Mouse (Mus musculus) bone marrow, adult 2 months (tissue): ENCODE results near the gene Olfr1046. TPM values are rescaled to one million over a fixed set of nuclear protein-coding genes. Genes with fewer than 3 reads are reported as not detected.

Experiments
- H3K27ac ChIP-seq: fragments of 200-500 bp; 2 replicates; pipeline ENCODE4 v1.5.1; 2012; ENCODE audit warnings: low read depth, mild to moderate bottlenecking, control low read depth, inconsistent platforms, low read length; ENCODE audit not compliant: control insufficient read depth, poor library complexity, insufficient read depth
- H3K4me1 ChIP-seq: fragments of 200-500 bp; 2 replicates; pipeline ENCODE4 v1.6.1; 2011; ENCODE audit warnings: low read length; ENCODE audit not compliant: control insufficient read depth, insufficient read depth
- H3K4me3 ChIP-seq: fragments of 200-500 bp; replicated peaks from 2 replicates; pipeline ENCODE3; 2011; ENCODE audit warnings: mild to moderate bottlenecking, low read depth, low read length, control low read depth; ENCODE audit not compliant: control insufficient read depth
- CTCF ChIP-seq: fragments of 200-500 bp; IDR thresholded peaks from 2 replicates; pipeline ENCODE4 v1.5.1; 2011; ENCODE audit warnings: low read length, control low read depth; ENCODE audit not compliant: control insufficient read depth, insufficient read depth
- POLR2A ChIP-seq: fragments of 200-500 bp; IDR thresholded peaks from 2 replicates; pipeline ENCODE4 v1.6.1; 2011; ENCODE audit warnings: low read depth, mild to moderate bottlenecking, control low read depth, low read length, borderline replicate concordance; ENCODE audit not compliant: control insufficient read depth
- WGBS: fragments of 180-500 bp; shearing (Covaris S2); methylation state at CpG from one replicate; pipeline ENCODE4 v1.1.7; 2018; 5-methylcytosine and 5-hydroxymethylcytosine counted together
- polyA plus RNA-seq: library from polyadenylated mRNA; stranded (reverse); fragments of >200 nt; gene quantifications from 2 replicates; pipeline ENCODE4 v1.2.4, GENCODE M21; 2011; ENCODE audit warnings: low replicate concordance; ENCODE audit not compliant: missing spikeins, insufficient read depth, insufficient read length

Gene Olfr1046
- polyA plus RNA-seq, 1 experiment = not detected

DNA sequence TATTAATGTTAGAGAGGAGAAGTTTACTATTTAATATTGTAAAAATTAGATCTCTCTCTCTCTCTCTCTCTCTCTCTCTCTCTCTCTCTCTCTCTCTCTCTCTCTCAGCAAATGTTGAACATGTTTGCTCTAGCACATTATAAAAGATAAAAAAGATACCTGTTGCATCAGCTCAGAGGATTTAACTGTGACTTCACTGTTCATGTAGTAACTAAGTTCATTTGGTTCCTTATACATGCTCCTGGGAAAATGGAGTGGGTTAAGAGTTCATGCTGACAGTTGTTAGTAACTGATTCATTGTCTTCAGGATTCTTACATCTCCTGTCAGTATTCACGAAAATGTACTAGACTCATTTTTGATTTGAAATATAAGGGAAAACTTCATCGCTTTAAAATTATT lies 51.7 kb downstream of the Olfr1046 start, which contains the start of gene Olfr1043:
Olfr1043 (minus strand) TSS at position 101 of the 400 bp plus-strand sequence.
- 84% methylated on average over 2 of the region's 2 CpGs for WGBS
- no peaks in the 10 kb centered on the region for H3K4me1 ChIP-seq
- no peak for TF ChIP-seq POLR2A
- no peak for TF ChIP-seq CTCF
- H3K27ac ChIP-seq = no peak within 1 kb of the TSS
- H3K4me3 ChIP-seq = no peak within 1 kb of the TSS

Other genes starting within 250 kb of the Olfr1046 start
- not detected in 2 replicates for gene Olfr1029, start 245.4 kb downstream of the Olfr1046 start, polyA plus RNA-seq
- 0.65 TPM in 1 of 2 replicates, not detected in the other for gene Olfr1030, start 240.0 kb downstream of the Olfr1046 start, polyA plus RNA-seq
- gene Olfr1031, start 229.0 kb downstream of the Olfr1046 start, polyA plus RNA-seq = not detected in 2 replicates
- not detected in 2 replicates for gene Olfr1032, start 213.8 kb downstream of the Olfr1046 start, polyA plus RNA-seq
- gene Olfr1033, start 198.7 kb downstream of the Olfr1046 start, polyA plus RNA-seq = not detected in 2 replicates
- not detected in 2 replicates for gene Olfr1034, start 173.5 kb downstream of the Olfr1046 start, polyA plus RNA-seq
- gene Olfr1036, start 145.3 kb downstream of the Olfr1046 start, polyA plus RNA-seq = not detected in 2 replicates
- gene Olfr1037, start 131.9 kb downstream of the Olfr1046 start, polyA plus RNA-seq = not detected in 2 replicates
- not detected in 2 replicates for gene Olfr1039, start 83.4 kb downstream of the Olfr1046 start, polyA plus RNA-seq
- not detected in 2 replicates for gene Olfr1040, start 72.6 kb downstream of the Olfr1046 start, polyA plus RNA-seq
- not detected in 2 replicates for gene Olfr1042, start 57.5 kb downstream of the Olfr1046 start, polyA plus RNA-seq
- not detected in 2 replicates for gene Olfr1043, start 51.8 kb downstream of the Olfr1046 start, polyA plus RNA-seq
- not detected in 2 replicates for gene Olfr1044, start 41.5 kb downstream of the Olfr1046 start, polyA plus RNA-seq
- not detected in 2 replicates for gene Olfr52, start 33.6 kb downstream of the Olfr1046 start, polyA plus RNA-seq
- not detected in 2 replicates for gene Olfr1045, start 16.3 kb downstream of the Olfr1046 start, polyA plus RNA-seq
- gene Olfr1047, start 12.1 kb upstream of the Olfr1046 start, polyA plus RNA-seq = not detected in 2 replicates
- gene Olfr1048, start 21.0 kb upstream of the Olfr1046 start, polyA plus RNA-seq = not detected in 2 replicates
- not detected in 2 replicates for gene Olfr1049, start 39.0 kb upstream of the Olfr1046 start, polyA plus RNA-seq
- gene Olfr1051, start 59.8 kb upstream of the Olfr1046 start, polyA plus RNA-seq = not detected in 2 replicates
- not detected in 2 replicates for gene Olfr1052, start 73.1 kb upstream of the Olfr1046 start, polyA plus RNA-seq
- not detected in 2 replicates for gene Olfr1053, start 96.0 kb upstream of the Olfr1046 start, polyA plus RNA-seq
- gene Olfr1054, start 116.1 kb upstream of the Olfr1046 start, polyA plus RNA-seq = not detected in 2 replicates
- gene Olfr1055, start 131.0 kb upstream of the Olfr1046 start, polyA plus RNA-seq = not detected in 2 replicates
- gene Olfr1056, start 143.2 kb upstream of the Olfr1046 start, polyA plus RNA-seq = not detected in 2 replicates
- not detected in 2 replicates for gene Olfr1057, start 159.1 kb upstream of the Olfr1046 start, polyA plus RNA-seq
- gene Olfr1058, start 169.2 kb upstream of the Olfr1046 start, polyA plus RNA-seq = not detected in 2 replicates
- not detected in 2 replicates for gene Olfr1061, start 194.7 kb upstream of the Olfr1046 start, polyA plus RNA-seq
- 0.45 and 0.97 TPM in 2 replicates for gene Olfr1062, start 207.4 kb upstream of the Olfr1046 start, polyA plus RNA-seq
- not detected in 2 replicates for gene Olfr1065, start 231.3 kb upstream of the Olfr1046 start, polyA plus RNA-seq
- not detected in 2 replicates for gene Olfr1066, start 237.0 kb upstream of the Olfr1046 start, polyA plus RNA-seq